Mouse (Mus musculus) testis, adult 2 months (tissue): ENCODE measurements around the gene Ano9.

Source experiments
- CTCF ChIP-seq: fragments of 200-500 bp; IDR thresholded peaks from 2 replicates; pipeline ENCODE4 v1.5.1; 2012; ENCODE audit warnings: low read depth, mild to moderate bottlenecking, inconsistent platforms, low read length, moderate library complexity; ENCODE audit not compliant: control insufficient read depth, insufficient read depth, insufficient replicate concordance
- POLR2A ChIP-seq: fragments of 200-500 bp; IDR thresholded peaks from 2 replicates; pipeline ENCODE4 v1.6.1; 2012; ENCODE audit warnings: low read depth, mild to moderate bottlenecking, inconsistent platforms, low read length, moderate library complexity; ENCODE audit not compliant: control insufficient read depth

DNA sequence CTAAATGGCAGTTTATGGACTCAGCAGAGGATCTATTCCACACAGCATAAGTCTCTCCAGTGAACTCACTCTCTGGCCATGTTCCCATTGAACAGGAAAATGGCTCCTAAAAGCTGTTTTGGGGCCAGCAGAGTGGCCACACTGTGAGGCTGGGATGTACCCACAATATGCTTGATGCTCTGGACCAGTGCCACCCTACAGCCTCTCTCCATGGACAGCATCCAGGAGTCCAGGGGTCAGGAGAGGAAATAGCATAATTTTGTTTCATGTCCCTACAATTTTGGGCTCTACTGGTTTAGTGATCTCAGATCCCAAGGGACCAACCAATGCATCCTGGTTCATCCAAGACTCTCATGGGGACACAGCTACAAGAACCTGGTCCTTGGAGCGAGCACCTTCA is 60.1 kb downstream of the Ano9 start:
- TF ChIP-seq CTCF (no peak), POLR2A (no peak)
